Mouse (Mus musculus) lung, adult 2 months (tissue): ENCODE measurements around the gene Sav1.

Experiments
- CTCF ChIP-seq: fragments of 200-500 bp; IDR thresholded peaks from 2 replicates; pipeline ENCODE4 v1.5.1; 2011; ENCODE audit warnings: mild to moderate bottlenecking, low read length, control low read depth; ENCODE audit not compliant: insufficient read depth
- POLR2A ChIP-seq: fragments of 200-500 bp; IDR thresholded peaks from 2 replicates; pipeline ENCODE4 v1.6.1; 2011; ENCODE audit warnings: low read depth, mild to moderate bottlenecking, control low read depth, low read length, borderline replicate concordance; ENCODE audit errors: extremely low read depth

GRCm38 (mm10) chr12:70023580-70023979 is 36.8 kb upstream of the Sav1 start:
- no peak for TF ChIP-seq POLR2A
- TF ChIP-seq CTCF, result no peak
